Mouse (Mus musculus): Measurements from ENCODE around the gene Alpl.

Gene Alpl

GRCm38 (mm10) chr4:137717005-137717404, 79.2 kb downstream of the Alpl start:
- no peak for DNase-seq (ENCODE audit: low spot score)

GRCm38 (mm10) chr4:137714020-137714624, 82.1 kb downstream of the Alpl start:
- no peak for DNase-seq (ENCODE audit: low spot score)

GRCm38 (mm10) chr4:137712963-137713362, 83.2 kb downstream of the Alpl start:
- DNase-seq (ENCODE audit: low spot score), result no peak

- DNase-seq (ENCODE audit: low spot score), result peak; percentile 97
Observed at GRCm38 (mm10) chr4:137707216-137707990, 88.8 kb downstream of the Alpl start.

- no peak for DNase-seq (ENCODE audit: low spot score)
Observed at GRCm38 (mm10) chr4:137706510-137706909, 89.7 kb downstream of the Alpl start.

- DNase-seq (ENCODE audit: low spot score), result no peak
Observed at GRCm38 (mm10) chr4:137705379-137705778, 90.8 kb downstream of the Alpl start.

- DNase-seq (ENCODE audit: low spot score), result no peak
Observed at GRCm38 (mm10) chr4:137704561-137704960, 91.6 kb downstream of the Alpl start.

GRCm38 (mm10) chr4:137703077-137703476, 93.1 kb downstream of the Alpl start:
- DNase-seq (ENCODE audit: low spot score), result no peak

GRCm38 (mm10) chr4:137700960-137701359, 95.2 kb downstream of the Alpl start:
- DNase-seq (ENCODE audit: low spot score), result no peak

GRCm38 (mm10) chr4:137699264-137700211, 96.6 kb downstream of the Alpl start:
- no peak for DNase-seq (ENCODE audit: low spot score)

- DNase-seq (ENCODE audit: low spot score), result no peak
Observed at GRCm38 (mm10) chr4:137698076-137698985, 97.9 kb downstream of the Alpl start.

GRCm38 (mm10) chr4:137697156-137697885, 98.9 kb downstream of the Alpl start:
- DNase-seq (ENCODE audit: low spot score), result no peak

GRCm38 (mm10) chr4:137695900-137696299, 100.3 kb downstream of the Alpl start:
- no peak for DNase-seq (ENCODE audit: low spot score)

GRCm38 (mm10) chr4:137695300-137695699, 100.9 kb downstream of the Alpl start:
- DNase-seq (ENCODE audit: low spot score), result no peak

GRCm38 (mm10) chr4:137692107-137692902, 103.9 kb downstream of the Alpl start:
- DNase-seq (ENCODE audit: low spot score), result no peak
